Mouse (Mus musculus): ENCODE data around the gene Ccl9. TPM values are rescaled to one million over a fixed set of nuclear protein-coding genes. Genes with fewer than 3 reads are reported as not detected.

Ccl9 gene
- polyA plus RNA-seq, 1 experiment from 2014 or later = 1.9 TPM

Other genes with a start within 250 kb of the Ccl9 start
- 0.62 and 1.1 TPM in 2 replicates for gene Rasl10b, start 169.5 kb downstream of the Ccl9 start, polyA plus RNA-seq (2014; fragmentation: Nextera tagmentation; extraction: Ambion mirVana)
- gene Gas2l2, start 149.2 kb downstream of the Ccl9 start, polyA plus RNA-seq (2014; fragmentation: Nextera tagmentation; extraction: Ambion mirVana) = 0.10 TPM in 1 of 2 replicates, not detected in the other
- 1.5 TPM in 1 of 2 replicates, not detected in the other for gene 1700020L24Rik, start 141.0 kb downstream of the Ccl9 start, polyA plus RNA-seq (2014; fragmentation: Nextera tagmentation; extraction: Ambion mirVana)
- 1.4 and 1.9 TPM in 2 replicates for gene Mmp28, start 115.6 kb downstream of the Ccl9 start, polyA plus RNA-seq (2014; fragmentation: Nextera tagmentation; extraction: Ambion mirVana)
- gene Taf15, start 105.5 kb downstream of the Ccl9 start, polyA plus RNA-seq (2014; fragmentation: Nextera tagmentation; extraction: Ambion mirVana) = 26.8 and 27.0 TPM in 2 replicates
- not detected in 2 replicates for gene Heatr9, start 56.5 kb downstream of the Ccl9 start, polyA plus RNA-seq (2014; fragmentation: Nextera tagmentation; extraction: Ambion mirVana)
- 0.69 and 1.0 TPM in 2 replicates for gene Ccl5, start 48.1 kb downstream of the Ccl9 start, polyA plus RNA-seq (2014; fragmentation: Nextera tagmentation; extraction: Ambion mirVana)
- gene Ccl6, start 14.5 kb upstream of the Ccl9 start, polyA plus RNA-seq (2014; fragmentation: Nextera tagmentation; extraction: Ambion mirVana) = 2.2 and 3.4 TPM in 2 replicates
- gene Rpl9-ps1, start 67.0 kb upstream of the Ccl9 start, polyA plus RNA-seq (2014; fragmentation: Nextera tagmentation; extraction: Ambion mirVana) = not detected in 2 replicates
- gene Ccl3, start 70.7 kb upstream of the Ccl9 start, polyA plus RNA-seq (2014; fragmentation: Nextera tagmentation; extraction: Ambion mirVana) = 0.46 TPM in 1 of 2 replicates, not detected in the other
- 0.68 TPM in 1 of 2 replicates, not detected in the other for gene Ccl4, start 83.9 kb upstream of the Ccl9 start, polyA plus RNA-seq (2014; fragmentation: Nextera tagmentation; extraction: Ambion mirVana)
- 1.2 and 2.0 TPM in 2 replicates for gene Wfdc17, start 125.4 kb upstream of the Ccl9 start, polyA plus RNA-seq (2014; fragmentation: Nextera tagmentation; extraction: Ambion mirVana)
- 0.54 TPM in 1 of 2 replicates, not detected in the other for gene Wfdc18, start 130.4 kb upstream of the Ccl9 start, polyA plus RNA-seq (2014; fragmentation: Nextera tagmentation; extraction: Ambion mirVana)
- gene Wfdc21, start 168.3 kb upstream of the Ccl9 start, polyA plus RNA-seq (2014; fragmentation: Nextera tagmentation; extraction: Ambion mirVana) = 1.6 TPM in 1 of 2 replicates, not detected in the other
- 28.7 and 29.1 TPM in 2 replicates for gene Heatr6, start 175.1 kb upstream of the Ccl9 start, polyA plus RNA-seq (2014; fragmentation: Nextera tagmentation; extraction: Ambion mirVana)